Mouse (Mus musculus): ENCODE measurements around the gene 4921511M17Rik. TPM values are rescaled to one million over a fixed set of nuclear protein-coding genes. Genes with fewer than 3 reads are reported as not detected.
"Not testable (repeated sequence)": the region's sequence is repeated elsewhere in the genome, so short reads cannot be mapped to it uniquely, and the experiment has no call there.

The 4921511M17Rik gene
- not detected in 2 replicates for polyA plus RNA-seq (2012; rRNA removed)
- polyA plus RNA-seq (2014; fragmentation: Nextera tagmentation; extraction: Ambion mirVana): not detected in 2 replicates

DNA sequence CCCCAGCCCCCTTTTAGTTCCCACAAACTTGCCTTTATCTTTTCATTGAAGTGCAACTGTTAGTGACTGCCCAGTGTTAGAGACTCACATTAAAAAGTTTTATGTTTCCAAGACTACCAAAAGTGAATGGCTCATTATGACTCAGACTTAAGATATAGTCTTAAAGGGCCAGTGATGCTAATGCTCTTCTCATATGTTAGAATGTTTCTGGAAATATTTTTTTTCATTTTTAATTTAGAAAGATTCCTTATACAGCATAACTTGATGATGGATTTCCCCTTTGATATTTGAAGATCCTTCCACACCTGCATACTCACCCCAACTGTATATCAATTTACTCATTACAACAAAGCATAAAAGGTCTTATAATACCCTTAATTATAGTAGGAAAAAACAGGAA, at the start of gene 4921511M17Rik:
4921511M17Rik (minus strand) TSS at position 101 of the 400 bp plus-strand sequence.
- H3K27me3 ChIP-seq (ENCODE audit: control insufficient read depth, insufficient read depth, low read length); H3K36me3 ChIP-seq (ENCODE audit: control insufficient read depth, insufficient read depth, low read length); DNase-seq (ENCODE audit: low spot score); H3K9ac ChIP-seq (ENCODE audit: low read depth, low read length, severe bottlenecking); ATAC-seq (ENCODE audit: low FRiP score, low read depth); H3K4me2 ChIP-seq (replicated peaks; ENCODE audit: low read depth, low read length, severe bottlenecking); H3K27ac ChIP-seq (replicated peaks; ENCODE audit: low read depth, low read length); H3K4me1 ChIP-seq (ENCODE audit: control insufficient read depth, insufficient read depth, low read length); H3K4me3 ChIP-seq (replicated peaks; ENCODE audit: low read length); H3K9me3 ChIP-seq (ENCODE audit: control insufficient read depth, low read length): not testable (repeated sequence)

DNA sequence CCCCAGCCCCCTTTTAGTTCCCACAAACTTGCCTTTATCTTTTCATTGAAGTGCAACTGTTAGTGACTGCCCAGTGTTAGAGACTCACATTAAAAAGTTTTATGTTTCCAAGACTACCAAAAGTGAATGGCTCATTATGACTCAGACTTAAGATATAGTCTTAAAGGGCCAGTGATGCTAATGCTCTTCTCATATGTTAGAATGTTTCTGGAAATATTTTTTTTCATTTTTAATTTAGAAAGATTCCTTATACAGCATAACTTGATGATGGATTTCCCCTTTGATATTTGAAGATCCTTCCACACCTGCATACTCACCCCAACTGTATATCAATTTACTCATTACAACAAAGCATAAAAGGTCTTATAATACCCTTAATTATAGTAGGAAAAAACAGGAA, 21.3 kb upstream of the 4921511M17Rik start, which contains the start of gene Gm10057:
Gm10057 (minus strand) TSS at position 101 of the 400 bp plus-strand sequence.
- not testable (repeated sequence) for ATAC-seq (ENCODE audit: low FRiP score, low read depth); H3K27ac ChIP-seq (replicated peaks; ENCODE audit: low read depth, low read length); H3K4me3 ChIP-seq (replicated peaks; ENCODE audit: low read length); H3K9me3 ChIP-seq (ENCODE audit: control insufficient read depth, low read length); H3K27me3 ChIP-seq (ENCODE audit: control insufficient read depth, insufficient read depth, low read length); H3K4me2 ChIP-seq (replicated peaks; ENCODE audit: low read depth, low read length, severe bottlenecking); H3K36me3 ChIP-seq (ENCODE audit: control insufficient read depth, insufficient read depth, low read length); H3K9ac ChIP-seq (ENCODE audit: low read depth, low read length, severe bottlenecking); DNase-seq (ENCODE audit: low spot score); H3K4me1 ChIP-seq (ENCODE audit: control insufficient read depth, insufficient read depth, low read length)

DNA sequence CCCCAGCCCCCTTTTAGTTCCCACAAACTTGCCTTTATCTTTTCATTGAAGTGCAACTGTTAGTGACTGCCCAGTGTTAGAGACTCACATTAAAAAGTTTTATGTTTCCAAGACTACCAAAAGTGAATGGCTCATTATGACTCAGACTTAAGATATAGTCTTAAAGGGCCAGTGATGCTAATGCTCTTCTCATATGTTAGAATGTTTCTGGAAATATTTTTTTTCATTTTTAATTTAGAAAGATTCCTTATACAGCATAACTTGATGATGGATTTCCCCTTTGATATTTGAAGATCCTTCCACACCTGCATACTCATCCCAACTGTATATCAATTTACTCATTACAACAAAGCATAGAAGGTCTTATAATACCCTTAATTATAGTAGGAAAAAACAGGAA, 21.1 kb downstream of the 4921511M17Rik start, which contains the start of gene Samt1:
Samt1 (minus strand) TSS at position 101 of the 400 bp plus-strand sequence.
- not testable (repeated sequence) for ATAC-seq (ENCODE audit: low FRiP score, low read depth); H3K9ac ChIP-seq (ENCODE audit: low read depth, low read length, severe bottlenecking); H3K9me3 ChIP-seq (ENCODE audit: control insufficient read depth, low read length); H3K27me3 ChIP-seq (ENCODE audit: control insufficient read depth, insufficient read depth, low read length); H3K4me2 ChIP-seq (replicated peaks; ENCODE audit: low read depth, low read length, severe bottlenecking); H3K4me3 ChIP-seq (replicated peaks; ENCODE audit: low read length); H3K4me1 ChIP-seq (ENCODE audit: control insufficient read depth, insufficient read depth, low read length); H3K27ac ChIP-seq (replicated peaks; ENCODE audit: low read depth, low read length); DNase-seq (ENCODE audit: low spot score); H3K36me3 ChIP-seq (ENCODE audit: control insufficient read depth, insufficient read depth, low read length)

DNA sequence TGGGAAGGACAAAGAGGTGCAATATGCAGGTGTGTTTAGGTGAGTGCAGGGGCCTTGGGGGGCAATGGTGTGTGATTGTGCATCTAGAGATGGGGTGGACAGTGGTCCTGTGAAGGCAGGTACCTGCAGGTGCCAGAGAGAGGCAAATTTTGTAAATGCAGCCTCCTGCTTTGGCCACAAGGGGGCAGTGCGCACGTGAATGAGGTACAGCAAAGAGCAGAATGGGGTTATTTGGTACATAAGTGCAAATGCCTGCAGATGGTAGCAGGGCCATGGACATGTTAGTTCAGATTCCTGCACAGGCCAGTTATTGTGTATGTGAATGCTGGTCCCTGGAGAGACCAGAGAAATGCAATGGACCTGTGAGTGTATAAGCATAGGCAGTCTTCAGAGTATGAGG, 56.7 kb downstream of the 4921511M17Rik start:
- no CpG with 5 or more reads among the region's 2 CpGs for WGBS
- H3K27me3 ChIP-seq (ENCODE audit: control insufficient read depth, insufficient read depth, low read length); H3K9me3 ChIP-seq (ENCODE audit: control insufficient read depth, low read length); H3K4me2 ChIP-seq (replicated peaks; ENCODE audit: low read depth, low read length, severe bottlenecking); DNase-seq (ENCODE audit: low spot score); H3K9ac ChIP-seq (ENCODE audit: low read depth, low read length, severe bottlenecking); H3K27ac ChIP-seq (replicated peaks; ENCODE audit: low read depth, low read length); H3K36me3 ChIP-seq (ENCODE audit: control insufficient read depth, insufficient read depth, low read length); H3K4me3 ChIP-seq (replicated peaks; ENCODE audit: low read length); H3K4me1 ChIP-seq (ENCODE audit: control insufficient read depth, insufficient read depth, low read length); ATAC-seq (ENCODE audit: low FRiP score, low read depth): not testable (repeated sequence)

DNA sequence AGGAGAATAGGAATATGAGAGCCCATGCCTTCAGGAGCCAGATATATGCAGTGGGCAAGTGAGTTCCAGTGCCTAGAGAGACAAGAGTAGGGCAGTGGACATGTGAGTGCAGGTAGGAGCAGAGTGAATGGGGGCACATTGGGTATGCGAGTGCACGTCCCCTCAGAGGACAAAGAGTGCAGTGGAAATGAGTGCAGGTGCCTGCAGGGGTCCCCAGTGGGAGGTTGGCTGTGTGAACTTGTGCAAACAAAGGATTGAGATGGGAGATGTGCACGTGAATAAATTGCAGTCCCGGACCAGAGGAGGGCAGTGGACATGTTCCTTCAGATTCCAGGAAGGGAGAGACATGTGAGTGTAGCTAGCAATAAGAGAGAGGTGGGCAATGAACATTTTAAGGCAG, 57.2 kb downstream of the 4921511M17Rik start:
- H3K4me3 ChIP-seq (replicated peaks; ENCODE audit: low read length); H3K27me3 ChIP-seq (ENCODE audit: control insufficient read depth, insufficient read depth, low read length); H3K4me1 ChIP-seq (ENCODE audit: control insufficient read depth, insufficient read depth, low read length); H3K36me3 ChIP-seq (ENCODE audit: control insufficient read depth, insufficient read depth, low read length); DNase-seq (ENCODE audit: low spot score); H3K27ac ChIP-seq (replicated peaks; ENCODE audit: low read depth, low read length); H3K9ac ChIP-seq (ENCODE audit: low read depth, low read length, severe bottlenecking); H3K4me2 ChIP-seq (replicated peaks; ENCODE audit: low read depth, low read length, severe bottlenecking); ATAC-seq (ENCODE audit: low FRiP score, low read depth); H3K9me3 ChIP-seq (ENCODE audit: control insufficient read depth, low read length): not testable (repeated sequence)
- WGBS: 23% methylated on average over 4 of the region's 4 CpGs

DNA sequence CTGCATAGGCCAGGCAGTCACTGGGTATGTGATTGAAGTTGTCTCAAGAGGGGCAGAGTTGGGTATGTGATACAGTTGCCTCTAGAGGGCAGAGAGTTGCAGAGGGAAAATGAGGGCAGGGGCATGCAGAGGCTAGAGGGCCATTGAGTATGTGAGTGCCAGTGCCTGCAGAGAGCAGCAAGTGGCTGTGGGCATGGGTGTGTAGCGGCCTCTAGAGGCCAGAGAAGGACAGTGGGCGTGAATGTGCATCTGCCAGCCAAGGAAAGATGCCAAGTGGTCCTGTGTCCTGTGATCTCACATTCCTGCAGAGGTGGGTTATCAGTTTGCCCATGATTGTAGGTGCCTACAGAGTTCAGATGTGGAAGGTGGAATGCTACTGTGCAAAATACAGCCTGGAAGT, 59.2 kb downstream of the 4921511M17Rik start:
- 33% methylated on average over 2 of the region's 2 CpGs for WGBS
- no peaks in the 10 kb centered on the region for H3K27me3 ChIP-seq (ENCODE audit: control insufficient read depth, insufficient read depth, low read length)
- H3K9ac ChIP-seq (ENCODE audit: low read depth, low read length, severe bottlenecking): no peak overlapping the region
- no peak for ATAC-seq (ENCODE audit: low FRiP score, low read depth)
- H3K9me3 ChIP-seq (ENCODE audit: control insufficient read depth, low read length): no peaks in the 10 kb centered on the region
- no peak overlapping the region for H3K4me2 ChIP-seq (replicated peaks; ENCODE audit: low read depth, low read length, severe bottlenecking)
- H3K4me3 ChIP-seq (replicated peaks; ENCODE audit: low read length): no peak overlapping the region
- H3K4me1 ChIP-seq (ENCODE audit: control insufficient read depth, insufficient read depth, low read length): no peaks in the 10 kb centered on the region
- DNase-seq (ENCODE audit: low spot score): no peak
- H3K27ac ChIP-seq (replicated peaks; ENCODE audit: low read depth, low read length): no peak overlapping the region
- no peak for TF ChIP-seq POLR2A (IDR thresholded peaks at IDR 0.05; ENCODE audit: borderline replicate concordance, extremely low read depth, insufficient read depth, insufficient read length)
- H3K36me3 ChIP-seq (ENCODE audit: control insufficient read depth, insufficient read depth, low read length): no peaks in the 10 kb centered on the region

Other genes with a start within 250 kb of the 4921511M17Rik start
- gene Spin2c, start 201.6 kb downstream of the 4921511M17Rik start, polyA plus RNA-seq (2012; rRNA removed): 10.4 and 14.3 TPM in 2 replicates
- 22.2 and 27.9 TPM in 2 replicates for gene Spin2c, start 201.6 kb downstream of the 4921511M17Rik start, polyA plus RNA-seq (2014; fragmentation: Nextera tagmentation; extraction: Ambion mirVana)
- gene Samt1, start 21.2 kb downstream of the 4921511M17Rik start, polyA plus RNA-seq (2012; rRNA removed): not detected in 2 replicates
- gene Samt1, start 21.2 kb downstream of the 4921511M17Rik start, polyA plus RNA-seq (2014; fragmentation: Nextera tagmentation; extraction: Ambion mirVana): not detected in 2 replicates
- gene Gm10057, start 21.2 kb upstream of the 4921511M17Rik start, polyA plus RNA-seq (2012; rRNA removed): not detected in 2 replicates
- gene Gm10057, start 21.2 kb upstream of the 4921511M17Rik start, polyA plus RNA-seq (2014; fragmentation: Nextera tagmentation; extraction: Ambion mirVana): not detected in 2 replicates
- not detected in 2 replicates for gene Gm15140, start 86.9 kb upstream of the 4921511M17Rik start, polyA plus RNA-seq (2012; rRNA removed)
- gene Gm15140, start 86.9 kb upstream of the 4921511M17Rik start, polyA plus RNA-seq (2014; fragmentation: Nextera tagmentation; extraction: Ambion mirVana): not detected in 2 replicates